Mouse (Mus musculus): Measurements from ENCODE around the gene Rexo5. TPM values are rescaled to one million over a fixed set of nuclear protein-coding genes. Genes with fewer than 3 reads are reported as not detected.

Gene Rexo5
- polyA plus RNA-seq, 1 experiment, result 9.6 TPM

DNA sequence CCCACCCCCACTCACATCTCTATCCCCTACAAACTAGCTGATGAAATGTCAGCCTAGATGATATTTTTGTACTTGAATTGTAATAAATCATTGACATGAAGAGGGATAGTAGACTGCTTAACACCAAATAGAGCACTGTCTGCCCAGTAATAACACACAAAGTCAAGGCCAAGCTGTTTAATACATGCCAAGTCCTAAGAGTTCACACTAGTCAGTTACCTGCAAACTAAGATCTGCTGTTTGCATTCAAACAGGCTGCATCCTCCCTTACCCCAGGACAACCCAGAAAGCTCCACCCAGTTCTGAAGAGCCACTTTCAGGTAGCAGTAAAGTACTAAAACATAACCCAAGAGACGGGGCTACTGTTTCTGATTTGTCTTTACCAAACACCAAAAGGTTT is 98.4 kb downstream of the Rexo5 start:
- Histone ChIP-seq H3K36me3 (ENCODE audit: control insufficient read depth, insufficient read depth, low read length) (no peaks in the 10 kb centered on the region), H3K27ac (ENCODE audit: control insufficient read depth, insufficient read depth, low read length) (no peak overlapping the region), H3K4me1 (replicated peaks; ENCODE audit: control insufficient read depth, insufficient read depth, low read length) (peaks cover 7% of the 10 kb centered on the region), H3K4me3 (ENCODE audit: control insufficient read depth, insufficient read depth, low read length) (no peak overlapping the region), H3K27me3 (ENCODE audit: control insufficient read depth, insufficient read depth, low read length) (no peaks in the 10 kb centered on the region)
- no peak for DNase-seq
- TF ChIP-seq POLR2A (IDR thresholded peaks at IDR 0.05; ENCODE audit: control insufficient read depth, extremely low read depth, insufficient read depth, low read length, poor library complexity) (no peak), CTCF (IDR thresholded peaks at IDR 0.05; ENCODE audit: borderline replicate concordance, control insufficient read depth, extremely low read depth, insufficient read depth, low read length, poor library complexity) (no peak)
- 100% methylated on average over 1 of the region's 1 CpGs for WGBS

DNA sequence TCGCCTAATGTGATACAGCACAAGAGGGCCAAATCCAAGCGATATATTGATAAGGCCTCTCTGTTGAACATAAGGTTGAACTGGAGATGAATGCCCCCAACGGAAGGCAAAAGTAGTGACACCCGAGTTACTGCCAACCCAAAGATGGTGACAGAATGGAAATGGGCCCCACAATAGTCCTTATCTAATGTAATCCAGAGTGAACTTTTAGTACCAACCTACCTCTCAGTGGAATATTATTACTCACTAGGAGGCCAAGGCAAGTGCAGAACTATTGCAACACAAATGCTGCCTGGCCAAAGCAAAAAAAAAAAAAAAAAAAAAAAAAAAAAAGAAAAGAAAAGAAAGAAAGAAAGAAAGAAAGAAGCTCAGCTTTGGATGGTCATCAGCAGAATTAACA is 98.9 kb downstream of the Rexo5 start:
- 97% methylated on average over 4 of the region's 4 CpGs for WGBS
- Histone ChIP-seq H3K27me3 (ENCODE audit: control insufficient read depth, insufficient read depth, low read length) (no peaks in the 10 kb centered on the region), H3K4me3 (ENCODE audit: control insufficient read depth, insufficient read depth, low read length) (no peak overlapping the region), H3K27ac (ENCODE audit: control insufficient read depth, insufficient read depth, low read length) (no peak overlapping the region), H3K36me3 (ENCODE audit: control insufficient read depth, insufficient read depth, low read length) (no peaks in the 10 kb centered on the region), H3K4me1 (replicated peaks; ENCODE audit: control insufficient read depth, insufficient read depth, low read length) (peaks cover 7% of the 10 kb centered on the region)
- no peak for DNase-seq
- TF ChIP-seq POLR2A (IDR thresholded peaks at IDR 0.05; ENCODE audit: control insufficient read depth, extremely low read depth, insufficient read depth, low read length, poor library complexity) (no peak), CTCF (IDR thresholded peaks at IDR 0.05; ENCODE audit: borderline replicate concordance, control insufficient read depth, extremely low read depth, insufficient read depth, low read length, poor library complexity) (no peak)

DNA sequence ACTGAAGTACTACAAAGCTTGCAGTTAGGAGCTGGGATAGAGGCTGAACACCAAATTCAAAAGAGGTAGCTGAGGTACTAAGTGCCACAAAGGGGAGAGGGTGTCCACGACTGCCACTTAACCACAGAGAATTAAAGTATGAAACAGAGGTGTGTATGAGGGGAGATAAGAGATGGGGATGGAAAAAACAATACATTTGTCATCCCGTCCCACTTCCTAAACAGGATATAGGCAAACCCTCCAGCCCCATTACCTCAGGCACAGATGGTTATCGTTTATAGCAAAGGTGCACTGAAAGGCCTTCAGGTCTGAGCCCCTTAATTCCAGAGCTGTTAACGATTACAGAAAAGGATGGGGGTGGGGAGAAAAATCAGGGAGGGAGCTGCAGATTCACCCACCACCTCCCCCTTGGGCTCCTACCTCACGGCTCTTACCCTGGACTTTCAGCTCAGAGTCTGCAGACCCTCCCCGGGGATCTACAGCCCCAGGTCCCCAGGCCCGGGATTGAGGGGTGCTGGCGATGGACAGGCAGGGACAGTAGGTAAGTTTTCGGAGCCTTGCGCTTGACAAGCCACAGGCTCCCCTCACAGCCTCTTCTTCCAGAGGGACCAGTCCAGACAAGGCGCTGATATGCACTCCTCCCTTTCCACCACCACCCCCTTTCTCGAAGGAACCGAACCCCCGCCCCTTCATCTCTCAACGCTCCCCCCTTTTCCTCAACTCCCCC is 101.2 kb downstream of the Rexo5 start:
- no peak for DNase-seq
- H3K4me1 ChIP-seq (replicated peaks; ENCODE audit: control insufficient read depth, insufficient read depth, low read length), result peaks cover 7% of the 10 kb centered on the region
- H3K27ac ChIP-seq (ENCODE audit: control insufficient read depth, insufficient read depth, low read length), result no peak overlapping the region
- no peaks in the 10 kb centered on the region for H3K36me3 ChIP-seq (ENCODE audit: control insufficient read depth, insufficient read depth, low read length)
- TF ChIP-seq CTCF (IDR thresholded peaks at IDR 0.05; ENCODE audit: borderline replicate concordance, control insufficient read depth, extremely low read depth, insufficient read depth, low read length, poor library complexity), result no peak
- no peak for TF ChIP-seq POLR2A (IDR thresholded peaks at IDR 0.05; ENCODE audit: control insufficient read depth, extremely low read depth, insufficient read depth, low read length, poor library complexity)
- H3K4me3 ChIP-seq (ENCODE audit: control insufficient read depth, insufficient read depth, low read length), result peak overlapping the region; percentile 72
- WGBS, result 2% methylated on average over 15 of the region's 15 CpGs
- H3K27me3 ChIP-seq (ENCODE audit: control insufficient read depth, insufficient read depth, low read length), result no peaks in the 10 kb centered on the region

DNA sequence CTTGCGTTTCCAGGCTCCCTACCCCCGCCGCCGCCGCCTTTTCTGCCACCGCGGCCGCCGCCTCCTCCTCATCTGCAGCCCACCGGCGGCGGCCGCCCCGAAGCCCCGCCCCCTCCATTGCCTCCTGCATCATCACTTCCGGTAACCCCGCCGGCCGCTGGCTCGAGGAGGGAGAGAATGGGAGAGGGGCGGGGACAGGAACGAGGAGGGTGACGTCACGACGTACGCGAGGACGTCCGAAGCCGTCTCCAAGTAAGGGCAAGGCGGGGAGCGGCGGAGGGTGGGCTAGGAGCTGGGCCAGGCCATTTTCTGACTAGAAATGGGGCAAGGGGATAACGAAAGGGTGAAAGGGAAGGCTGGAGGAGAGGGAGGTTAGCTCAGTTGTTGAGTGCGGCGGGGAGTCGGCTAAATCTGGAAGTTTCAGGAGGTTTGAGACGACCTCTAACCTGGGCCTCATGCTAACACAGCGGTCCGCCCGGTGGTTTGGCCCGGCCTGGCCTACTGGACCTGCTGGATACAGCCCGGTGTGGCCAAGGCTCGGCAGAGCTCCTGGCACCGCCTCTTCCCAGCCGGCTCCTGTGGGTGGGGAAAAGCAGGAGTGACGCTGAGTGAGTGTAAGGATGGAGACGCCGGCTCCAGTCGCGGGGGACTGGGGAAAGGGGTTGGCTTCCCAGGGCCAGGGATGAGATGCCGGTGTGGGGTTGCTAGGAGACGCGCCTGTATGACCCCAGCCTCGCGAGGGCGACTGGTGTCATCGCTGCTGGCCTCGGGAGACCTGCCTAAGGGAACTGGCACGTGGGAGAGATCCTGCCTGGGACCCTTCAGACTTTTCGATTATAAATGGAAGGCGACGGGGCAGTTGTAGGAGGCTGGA is 102.1 kb downstream of the Rexo5 start, which contains the start of the genes Lyrm1 and Dcun1d3:
Gene Lyrm1 (plus strand): TSS at position 223 of the 874 bp plus-strand sequence.
Gene Dcun1d3 (minus strand): TSS at position 660 of the 874 bp plus-strand sequence.
- WGBS, result under 1% methylated on average over 63 of the region's 63 CpGs
- DNase-seq, result peak; percentile 98
- no peaks in the 10 kb centered on the region for H3K36me3 ChIP-seq (ENCODE audit: control insufficient read depth, insufficient read depth, low read length)
- H3K27me3 ChIP-seq (ENCODE audit: control insufficient read depth, insufficient read depth, low read length), result no peaks in the 10 kb centered on the region
- peaks cover 7% of the 10 kb centered on the region for H3K4me1 ChIP-seq (replicated peaks; ENCODE audit: control insufficient read depth, insufficient read depth, low read length)
- TF ChIP-seq CTCF (IDR thresholded peaks at IDR 0.05; ENCODE audit: borderline replicate concordance, control insufficient read depth, extremely low read depth, insufficient read depth, low read length, poor library complexity) (peak; percentile 49; the same call in 1 of the 2 replicates), POLR2A (IDR thresholded peaks at IDR 0.05; ENCODE audit: control insufficient read depth, extremely low read depth, insufficient read depth, low read length, poor library complexity) (peak; percentile 76)
- H3K4me3 ChIP-seq (ENCODE audit: control insufficient read depth, insufficient read depth, low read length), result peak within 1 kb of the TSS; percentile 72
- peak within 1 kb of the TSS; percentile 19; the same call in 1 of the 2 replicates for H3K27ac ChIP-seq (ENCODE audit: control insufficient read depth, insufficient read depth, low read length)

DNA sequence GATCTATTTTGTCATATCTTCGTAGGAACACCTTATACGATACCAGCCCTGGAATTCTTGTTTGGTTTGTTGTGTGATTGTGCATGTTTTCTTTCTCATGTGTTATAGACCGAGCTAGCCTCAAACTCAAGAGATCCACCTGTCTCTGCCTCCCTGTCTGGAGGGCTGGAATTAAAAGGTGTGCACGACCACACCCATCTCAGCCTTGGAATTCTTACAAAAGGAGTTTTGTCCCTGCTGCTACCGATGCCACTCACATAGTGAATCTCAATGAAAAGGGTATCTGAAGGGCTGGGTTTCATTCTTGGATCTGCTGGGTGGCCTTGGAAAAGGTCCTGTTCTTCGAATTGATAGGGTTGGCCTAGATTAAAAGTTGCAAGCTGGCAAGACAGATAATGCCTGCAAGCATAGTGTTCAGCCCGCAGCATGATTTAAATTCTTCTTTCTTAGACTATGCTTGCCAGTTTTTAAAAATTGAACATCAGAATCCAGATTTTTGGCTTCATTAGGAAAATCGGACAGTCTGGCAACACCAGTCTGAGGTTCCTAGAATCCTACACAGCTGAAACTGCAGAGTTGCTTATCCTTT is 103.8 kb downstream of the Rexo5 start:
- Histone ChIP-seq H3K27ac (ENCODE audit: control insufficient read depth, insufficient read depth, low read length) (no peak overlapping the region), H3K4me1 (replicated peaks; ENCODE audit: control insufficient read depth, insufficient read depth, low read length) (peaks cover 7% of the 10 kb centered on the region), H3K36me3 (ENCODE audit: control insufficient read depth, insufficient read depth, low read length) (no peaks in the 10 kb centered on the region), H3K4me3 (ENCODE audit: control insufficient read depth, insufficient read depth, low read length) (no peak overlapping the region), H3K27me3 (ENCODE audit: control insufficient read depth, insufficient read depth, low read length) (no peaks in the 10 kb centered on the region)
- WGBS, result 96% methylated on average over 8 of the region's 8 CpGs
- TF ChIP-seq POLR2A (IDR thresholded peaks at IDR 0.05; ENCODE audit: control insufficient read depth, extremely low read depth, insufficient read depth, low read length, poor library complexity) (no peak), CTCF (IDR thresholded peaks at IDR 0.05; ENCODE audit: borderline replicate concordance, control insufficient read depth, extremely low read depth, insufficient read depth, low read length, poor library complexity) (no peak)
- DNase-seq, result no peak

DNA sequence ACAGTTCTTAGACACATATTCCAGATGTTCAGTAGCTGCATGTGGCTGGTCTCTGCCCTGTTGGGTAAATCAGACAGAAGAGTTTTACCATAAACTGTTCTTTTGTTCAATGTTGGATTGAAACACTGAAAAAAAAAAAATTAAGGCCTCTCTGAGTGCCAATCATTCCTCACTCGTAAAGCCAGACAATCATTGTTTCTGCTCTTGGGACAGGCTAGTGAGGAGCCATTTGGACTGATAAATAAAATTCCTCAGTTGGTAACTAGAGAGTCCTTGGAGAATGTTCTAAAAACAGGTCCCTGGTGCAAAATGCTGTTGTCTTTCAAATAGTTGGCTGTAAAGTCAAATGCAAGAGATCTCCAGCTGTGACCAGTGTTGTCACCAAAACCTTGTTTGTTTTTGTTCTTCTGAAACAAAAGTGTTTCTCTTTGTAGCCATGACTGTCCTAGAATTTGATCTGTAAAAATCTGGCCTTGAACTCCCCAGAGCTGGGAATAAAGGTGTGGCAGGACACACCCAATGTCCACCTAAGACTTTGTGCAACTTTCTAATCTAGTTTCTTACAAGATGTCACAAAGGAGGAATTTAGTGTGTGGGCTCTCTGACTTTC is 104.5 kb downstream of the Rexo5 start:
- TF ChIP-seq CTCF (IDR thresholded peaks at IDR 0.05; ENCODE audit: borderline replicate concordance, control insufficient read depth, extremely low read depth, insufficient read depth, low read length, poor library complexity), result no peak
- no peak for TF ChIP-seq POLR2A (IDR thresholded peaks at IDR 0.05; ENCODE audit: control insufficient read depth, extremely low read depth, insufficient read depth, low read length, poor library complexity)
- no peak for DNase-seq
- peaks cover 7% of the 10 kb centered on the region for H3K4me1 ChIP-seq (replicated peaks; ENCODE audit: control insufficient read depth, insufficient read depth, low read length)
- H3K4me3 ChIP-seq (ENCODE audit: control insufficient read depth, insufficient read depth, low read length), result no peak overlapping the region
- no peak overlapping the region for H3K27ac ChIP-seq (ENCODE audit: control insufficient read depth, insufficient read depth, low read length)
- WGBS, result 91% methylated on average over 1 of the region's 1 CpGs
- no peaks in the 10 kb centered on the region for H3K27me3 ChIP-seq (ENCODE audit: control insufficient read depth, insufficient read depth, low read length)
- H3K36me3 ChIP-seq (ENCODE audit: control insufficient read depth, insufficient read depth, low read length), result no peaks in the 10 kb centered on the region

Other genes starting within 250 kb of the Rexo5 start
- gene Acsm2, start 239.7 kb upstream of the Rexo5 start, polyA plus RNA-seq (2012; rRNA removed), result 0.09 and 0.65 TPM in 2 replicates
- 0.22 and 0.40 TPM in 2 replicates for gene Acsm1, start 187.0 kb upstream of the Rexo5 start, polyA plus RNA-seq (2012; rRNA removed)
- gene Acsm4, start 104.0 kb upstream of the Rexo5 start, polyA plus RNA-seq (2012; rRNA removed), result 0.04 and 0.15 TPM in 2 replicates
- gene Thumpd1, start 73.2 kb upstream of the Rexo5 start, polyA plus RNA-seq (2012; rRNA removed), result 30.9 and 31.0 TPM in 2 replicates
- gene Acsm3, start 33.1 kb upstream of the Rexo5 start, polyA plus RNA-seq (2012; rRNA removed), result 0.89 and 1.5 TPM in 2 replicates
- gene Eri2, start 52 bp downstream of the Rexo5 start, polyA plus RNA-seq (2012; rRNA removed), result 2.9 and 3.0 TPM in 2 replicates
- 1.1 and 1.9 TPM in 2 replicates for gene Lyrm1, start 101.9 kb downstream of the Rexo5 start, polyA plus RNA-seq (2012; rRNA removed)
- 4.6 and 4.9 TPM in 2 replicates for gene Dcun1d3, start 102.3 kb downstream of the Rexo5 start, polyA plus RNA-seq (2012; rRNA removed)